Mouse (Mus musculus) effector memory CD4-positive, alpha-beta T cell, adult 7 months (primary cell): ENCODE results near the gene Sh3bgrl3. TPM values are rescaled to one million over a fixed set of nuclear protein-coding genes. Genes with fewer than 3 reads are reported as not detected.

ENCODE experiments used
- polyA plus RNA-seq: library from polyadenylated mRNA; unstranded; fragments of 100-300 nt; shearing (Covaris generic); gene quantifications from one replicate; pipeline ENCODE4 v1.2.1, GENCODE M21; 2017

Sh3bgrl3 gene
- 1,134 TPM for polyA plus RNA-seq

GRCm38 (mm10) chr4:134128221-134128982, at the start of gene Sh3bgrl3:
Gene Sh3bgrl3 (minus strand): TSS chr4:134128789.

GRCm38 (mm10) chr4:134101979-134102741, 26.4 kb downstream of the Sh3bgrl3 start, which contains the start of gene Ubxn11:
Gene Ubxn11 (plus strand): TSS chr4:134102570.

GRCm38 (mm10) chr4:134094923-134095547, 33.6 kb downstream of the Sh3bgrl3 start, which contains the start of gene Cd52:
Gene Cd52 (minus strand): TSS chr4:134095082.

Other genes with a start within 250 kb of the Sh3bgrl3 start
- gene Rps6ka1, start 241.0 kb downstream of the Sh3bgrl3 start, polyA plus RNA-seq = 87.8 TPM
- gene Hmgn2, start 160.1 kb downstream of the Sh3bgrl3 start, polyA plus RNA-seq = 231 TPM
- gene Dhdds, start 127.9 kb downstream of the Sh3bgrl3 start, polyA plus RNA-seq = 23.7 TPM
- not detected for gene Lin28a, start 109.9 kb downstream of the Sh3bgrl3 start, polyA plus RNA-seq
- gene Zfp683, start 75.0 kb downstream of the Sh3bgrl3 start, polyA plus RNA-seq = 3.5 TPM
- 12.9 TPM for gene Crybg2, start 68.0 kb downstream of the Sh3bgrl3 start, polyA plus RNA-seq
- 2,277 TPM for gene Cd52, start 33.7 kb downstream of the Sh3bgrl3 start, polyA plus RNA-seq
- gene Ubxn11, start 26.2 kb downstream of the Sh3bgrl3 start, polyA plus RNA-seq = 35.9 TPM
- 63.6 TPM for gene Cep85, start 58.3 kb upstream of the Sh3bgrl3 start, polyA plus RNA-seq
- gene Gm7534, start 74.2 kb upstream of the Sh3bgrl3 start, polyA plus RNA-seq = not detected
- not detected for gene Catsper4, start 98.6 kb upstream of the Sh3bgrl3 start, polyA plus RNA-seq
- not detected for gene Cnksr1, start 109.6 kb upstream of the Sh3bgrl3 start, polyA plus RNA-seq
- 5.1 TPM for gene E130218I03Rik, start 114.9 kb upstream of the Sh3bgrl3 start, polyA plus RNA-seq
- gene Zfp593, start 116.8 kb upstream of the Sh3bgrl3 start, polyA plus RNA-seq = 27.2 TPM
- not detected for gene Gm30191, start 118.1 kb upstream of the Sh3bgrl3 start, polyA plus RNA-seq
- not detected for gene Grrp1, start 125.3 kb upstream of the Sh3bgrl3 start, polyA plus RNA-seq
- gene Pdik1l, start 159.1 kb upstream of the Sh3bgrl3 start, polyA plus RNA-seq = 7.2 TPM
- gene Trim63, start 186.3 kb upstream of the Sh3bgrl3 start, polyA plus RNA-seq = not detected
- gene Slc30a2, start 214.4 kb upstream of the Sh3bgrl3 start, polyA plus RNA-seq = not detected